Mouse (Mus musculus): ENCODE results near the gene Slc16a11. TPM values are rescaled to one million over a fixed set of nuclear protein-coding genes. Genes with fewer than 3 reads are reported as not detected.
A peak's percentile ranks its signal among the peaks of the same experiment; 100 is the strongest.

Gene Slc16a11
- polyA plus RNA-seq, 1 experiment from 2014 or later = 1.5 TPM

DNA sequence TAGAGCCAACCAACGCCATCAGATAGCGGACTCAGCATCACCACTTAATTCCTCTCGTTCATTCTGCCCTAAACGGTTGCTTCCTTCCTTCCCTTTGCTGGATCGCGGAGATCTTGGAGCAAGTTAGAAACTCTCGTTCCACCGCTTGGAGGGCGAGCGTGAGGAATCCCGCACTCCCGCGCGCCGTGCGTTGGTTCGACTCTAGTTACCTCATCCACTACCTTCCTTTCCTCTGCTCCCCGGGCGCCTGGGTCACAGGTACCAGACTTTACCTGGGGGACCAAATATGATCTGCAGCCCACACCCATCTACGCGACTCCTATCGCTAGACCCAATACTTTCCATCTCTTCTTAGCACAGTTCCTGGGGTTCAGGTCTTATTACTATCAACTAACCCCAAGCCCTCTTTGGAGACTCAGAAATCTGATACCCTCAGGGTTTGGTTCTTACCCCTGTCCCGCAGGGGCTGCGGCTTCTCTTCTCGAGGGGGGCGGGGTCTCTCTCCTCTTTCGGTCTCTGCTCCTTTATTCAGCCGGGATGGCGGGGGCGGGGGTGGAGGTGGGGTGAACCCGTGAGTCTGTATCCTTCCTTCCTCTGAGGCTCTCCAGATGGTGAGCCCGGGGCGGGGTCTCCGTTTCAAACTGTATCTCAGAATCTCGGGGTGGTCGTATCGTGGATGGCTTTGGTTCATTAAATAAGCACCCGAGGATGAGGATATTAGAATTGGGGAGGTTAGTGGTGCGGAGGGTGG lies 16.9 kb downstream of the Slc16a11 start, which contains the start of gene Bcl6b:
Gene Bcl6b (minus strand): TSS at position 539 of the 751 bp plus-strand sequence.
- Histone ChIP-seq H3K27ac (peak within 1 kb of the TSS; percentile 67), H3K4me3 (peak within 1 kb of the TSS; percentile 30), H3K27me3 (peaks cover 60% of the 10 kb centered on the region), H3K9me3 (no peaks in the 10 kb centered on the region), H3K9ac (no peak within 1 kb of the TSS), H3K4me1 (peaks cover 59% of the 10 kb centered on the region), H3K4me2 (peak within 1 kb of the TSS; percentile 53), H3K36me3 (no peaks in the 10 kb centered on the region)
- WGBS = 2% methylated on average over 39 of the region's 39 CpGs
- no peak for ATAC-seq (ENCODE audit: insufficient number of reproducible peaks, low FRiP score, low TSS enrichment, low read depth)

DNA sequence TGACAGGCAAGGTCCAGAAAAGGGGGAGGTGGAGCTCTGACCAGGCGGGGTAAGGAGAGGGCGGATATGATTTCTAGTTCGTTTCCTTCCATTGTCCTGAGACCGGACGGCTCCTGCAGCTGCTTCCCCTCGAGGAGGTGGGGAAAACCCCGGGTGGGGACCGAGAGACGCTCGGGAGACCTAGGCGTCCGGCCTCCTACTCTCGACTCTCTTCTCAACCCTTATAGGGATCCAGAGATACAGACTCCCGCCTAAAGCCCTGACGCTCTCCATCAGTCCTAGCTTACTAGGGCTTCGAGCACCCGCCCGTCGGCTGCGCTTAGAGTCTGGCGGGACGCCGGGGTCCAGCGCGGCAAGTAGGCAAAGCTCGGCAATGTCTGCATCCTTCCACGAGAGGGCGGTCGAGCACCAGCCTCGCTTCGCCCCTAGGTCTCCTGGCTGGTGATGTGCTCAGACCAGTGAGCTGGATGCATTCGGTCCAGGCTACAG lies 17.7 kb downstream of the Slc16a11 start:
- WGBS = under 1% methylated on average over 32 of the region's 32 CpGs
- H3K27ac ChIP-seq = peak overlapping the region; percentile 67
- H3K27me3 ChIP-seq = peaks cover 52% of the 10 kb centered on the region
- no peaks in the 10 kb centered on the region for H3K9me3 ChIP-seq
- peaks cover 63% of the 10 kb centered on the region for H3K4me1 ChIP-seq
- H3K4me3 ChIP-seq = peak overlapping the region; percentile 30
- no peak; the same call in 1 of the 2 replicates for ATAC-seq (ENCODE audit: insufficient number of reproducible peaks, low FRiP score, low TSS enrichment, low read depth)
- H3K9ac ChIP-seq = no peak overlapping the region
- H3K4me2 ChIP-seq = peak overlapping the region; percentile 53
- peaks cover 7% of the 10 kb centered on the region for H3K36me3 ChIP-seq

DNA sequence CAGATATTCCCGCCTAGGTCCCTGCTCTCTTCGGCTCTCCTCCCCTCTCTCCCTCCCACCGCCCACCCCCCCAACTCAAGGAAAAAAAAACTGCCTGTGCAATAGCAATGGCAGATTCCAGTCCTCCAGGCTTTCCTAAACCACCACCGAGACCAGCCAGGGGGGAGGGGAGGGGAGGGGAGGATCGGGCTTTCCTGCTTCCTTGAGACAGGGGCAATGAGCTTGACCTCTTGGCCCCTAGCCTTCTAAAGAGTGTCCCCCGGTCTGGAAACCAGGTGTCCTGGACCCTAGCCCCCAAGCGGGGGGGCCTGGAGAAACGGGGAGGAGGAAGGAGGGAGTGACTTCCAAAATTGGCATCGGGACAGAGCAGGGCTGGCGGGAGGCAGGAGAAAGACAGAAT lies 20.0 kb downstream of the Slc16a11 start:
- WGBS = 4% methylated on average over 10 of the region's 10 CpGs

DNA sequence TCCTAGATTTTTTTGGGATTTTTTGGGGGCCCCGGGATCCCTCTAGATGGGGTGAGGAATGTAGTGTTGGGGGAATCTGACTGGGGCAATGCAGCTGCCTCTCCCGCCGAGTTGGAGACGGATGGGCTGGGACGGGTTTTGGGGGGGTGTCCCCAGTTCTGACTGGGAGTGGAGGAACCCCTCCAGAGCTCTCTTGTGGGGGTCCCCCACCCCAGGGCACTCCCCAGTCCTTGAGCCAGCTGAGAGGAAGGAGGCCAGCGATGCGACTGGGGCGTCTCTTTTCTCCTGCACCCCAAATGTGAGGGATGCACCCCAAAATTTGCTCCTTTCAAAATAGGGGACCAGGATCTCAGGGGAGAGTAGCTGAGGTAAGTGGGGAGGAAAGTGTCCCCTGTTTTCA lies 20.5 kb downstream of the Slc16a11 start:
- Histone ChIP-seq H3K4me3 (peak overlapping the region; percentile 44), H3K27ac (peak overlapping the region; percentile 59; the same call in 1 of the 2 replicates), H3K36me3 (peaks cover 14% of the 10 kb centered on the region), H3K4me1 (peaks cover 64% of the 10 kb centered on the region), H3K9me3 (no peaks in the 10 kb centered on the region), H3K27me3 (peaks cover 24% of the 10 kb centered on the region), H3K9ac (no peak overlapping the region; the same call in 1 of the 2 replicates), H3K4me2 (peak overlapping the region; percentile 51)
- WGBS = 35% methylated on average over 8 of the region's 8 CpGs
- no peak for ATAC-seq (ENCODE audit: insufficient number of reproducible peaks, low FRiP score, low TSS enrichment, low read depth)

More for the DNA sequence above, 20.0 kb downstream of the Slc16a11 start:
- H3K9me3 ChIP-seq = no peaks in the 10 kb centered on the region
- H3K27me3 ChIP-seq = peaks cover 29% of the 10 kb centered on the region
- H3K9ac ChIP-seq = peak overlapping the region; percentile 17; the same call in 1 of the 2 replicates
- peaks cover 64% of the 10 kb centered on the region for H3K4me1 ChIP-seq
- H3K36me3 ChIP-seq = peaks cover 14% of the 10 kb centered on the region
- ATAC-seq (ENCODE audit: insufficient number of reproducible peaks, low FRiP score, low TSS enrichment, low read depth) = no peak
- peak overlapping the region; percentile 44 for H3K4me3 ChIP-seq
- H3K4me2 ChIP-seq = peak overlapping the region; percentile 51
- H3K27ac ChIP-seq = peak overlapping the region; percentile 59

DNA sequence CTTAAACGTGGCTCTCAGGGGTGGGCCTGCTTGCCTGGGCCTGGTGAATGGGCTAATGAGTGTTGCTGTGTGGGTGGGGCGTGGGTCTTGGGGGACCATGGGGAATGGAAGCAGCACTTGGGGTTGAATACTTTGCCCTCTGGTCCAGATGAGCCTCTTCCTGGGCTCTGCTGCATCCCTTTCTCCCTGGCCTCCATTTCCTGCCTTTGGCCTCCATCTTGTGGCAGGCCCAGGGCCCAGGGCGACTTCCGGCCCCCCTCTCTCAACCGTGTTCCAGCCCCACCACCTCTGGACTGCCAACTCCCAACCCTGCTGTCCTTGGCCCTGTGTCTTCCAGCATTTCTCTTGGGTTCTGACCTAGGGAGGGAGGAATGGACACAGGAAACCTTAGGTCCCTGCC lies 21.5 kb downstream of the Slc16a11 start:
- Histone ChIP-seq H3K27ac (0 out of 2 replicates have a peak overlapping the region, but pooled peaks have one; percentile 29), H3K4me2 (no peak overlapping the region), H3K27me3 (peaks cover 14% of the 10 kb centered on the region), H3K36me3 (peaks cover 14% of the 10 kb centered on the region), H3K9ac (no peak overlapping the region), H3K9me3 (no peaks in the 10 kb centered on the region), H3K4me3 (no peak overlapping the region), H3K4me1 (peaks cover 64% of the 10 kb centered on the region)
- no peak for ATAC-seq (ENCODE audit: insufficient number of reproducible peaks, low FRiP score, low TSS enrichment, low read depth)
- 61% methylated on average over 5 of the region's 5 CpGs for WGBS

DNA sequence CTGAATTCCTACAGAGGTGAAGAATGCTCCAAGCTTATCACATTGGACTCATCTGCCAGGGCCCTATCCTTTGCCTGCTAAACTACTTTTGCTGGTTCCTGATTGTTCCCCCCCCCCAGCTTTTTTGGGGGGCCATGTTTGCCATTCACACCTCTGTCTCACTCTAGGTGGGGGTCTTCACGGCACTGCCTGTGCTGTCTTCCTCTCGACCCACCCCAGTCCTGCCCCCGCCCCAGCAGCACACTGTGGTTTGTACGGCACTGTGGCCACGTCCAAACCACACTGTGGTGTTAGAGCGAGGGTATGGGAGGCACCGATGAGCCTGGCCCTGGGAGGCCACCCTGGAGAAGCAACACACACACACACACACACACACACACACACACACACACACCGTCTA lies 21.9 kb downstream of the Slc16a11 start:
- Histone ChIP-seq H3K27me3 (peaks cover 10% of the 10 kb centered on the region), H3K9me3 (no peaks in the 10 kb centered on the region), H3K36me3 (peaks cover 14% of the 10 kb centered on the region), H3K4me1 (peaks cover 60% of the 10 kb centered on the region), H3K27ac (no peak overlapping the region), H3K9ac (no peak overlapping the region), H3K4me3 (no peak overlapping the region), H3K4me2 (no peak overlapping the region)
- WGBS = 82% methylated on average over 8 of the region's 8 CpGs
- ATAC-seq (ENCODE audit: insufficient number of reproducible peaks, low FRiP score, low TSS enrichment, low read depth) = no peak

DNA sequence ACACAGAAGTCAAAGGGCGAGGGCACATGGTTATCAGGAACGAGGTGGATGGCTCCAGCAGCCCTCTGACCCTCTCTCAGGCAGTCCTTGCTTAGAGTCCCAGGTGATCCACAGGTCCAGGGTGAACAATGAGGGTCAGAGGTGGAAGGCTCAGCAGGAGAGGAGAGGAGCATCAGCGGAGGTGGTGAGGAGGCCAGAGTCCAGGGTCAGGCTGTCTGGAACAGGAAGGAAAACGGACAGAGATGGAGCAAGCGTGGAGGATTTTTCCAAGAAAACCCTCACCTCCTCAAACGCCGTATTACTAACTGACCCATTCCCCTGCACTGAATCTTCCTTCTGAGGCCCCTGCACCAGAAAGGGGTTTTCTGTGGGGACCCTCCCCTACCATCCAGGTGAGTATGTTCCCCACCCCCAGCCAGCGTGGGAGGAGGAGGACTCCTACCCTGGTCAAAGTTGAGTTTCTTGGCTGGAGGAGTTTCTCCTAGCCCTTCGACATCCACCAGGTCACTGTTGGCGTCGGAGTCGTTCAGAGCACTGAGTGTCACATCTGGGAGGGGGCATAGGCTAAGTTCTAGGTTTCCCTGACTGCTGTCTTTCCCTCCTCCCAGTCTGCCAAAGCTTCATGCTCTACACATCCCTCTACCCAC lies 22.8 kb downstream of the Slc16a11 start:
- Histone ChIP-seq H3K36me3 (peaks cover 14% of the 10 kb centered on the region), H3K4me2 (no peak overlapping the region), H3K9me3 (no peaks in the 10 kb centered on the region), H3K4me1 (peaks cover 52% of the 10 kb centered on the region), H3K9ac (no peak overlapping the region), H3K27ac (no peak overlapping the region), H3K27me3 (peaks cover under 1% of the 10 kb centered on the region), H3K4me3 (no peak overlapping the region)
- ATAC-seq (ENCODE audit: insufficient number of reproducible peaks, low FRiP score, low TSS enrichment, low read depth) = no peak
- 95% methylated on average over 12 of the region's 12 CpGs for WGBS

DNA sequence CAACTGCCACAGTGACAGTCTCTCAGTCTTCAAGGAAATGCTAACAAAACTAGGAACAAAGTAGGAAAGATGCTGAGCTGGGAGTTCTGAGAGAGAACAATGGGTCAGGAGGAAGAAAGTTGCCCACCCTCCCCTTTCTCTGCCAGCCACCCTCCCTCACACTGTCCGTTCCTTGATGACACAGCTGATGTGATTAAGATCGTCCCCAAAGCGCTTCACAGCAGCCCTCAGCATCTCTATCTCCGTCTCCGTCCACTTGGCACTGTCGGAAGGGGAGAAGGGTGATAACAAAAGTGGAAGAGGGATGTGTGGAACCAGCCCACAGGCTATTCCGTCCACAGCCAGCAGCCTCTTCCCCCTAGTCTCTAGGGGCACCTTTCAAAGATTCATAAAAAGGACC lies 24.2 kb downstream of the Slc16a11 start:
- H3K9ac ChIP-seq = 0 out of 2 replicates have a peak overlapping the region, but pooled peaks have one; percentile 67
- H3K27me3 ChIP-seq = no peaks in the 10 kb centered on the region
- peak overlapping the region; percentile 92 for H3K27ac ChIP-seq
- H3K9me3 ChIP-seq = no peaks in the 10 kb centered on the region
- peaks cover 14% of the 10 kb centered on the region for H3K36me3 ChIP-seq
- peaks cover 56% of the 10 kb centered on the region for H3K4me1 ChIP-seq
- peak overlapping the region; percentile 82 for H3K4me3 ChIP-seq
- 42% methylated on average over 7 of the region's 7 CpGs for WGBS
- H3K4me2 ChIP-seq = peak overlapping the region; percentile 88
- ATAC-seq (ENCODE audit: insufficient number of reproducible peaks, low FRiP score, low TSS enrichment, low read depth) = no peak

DNA sequence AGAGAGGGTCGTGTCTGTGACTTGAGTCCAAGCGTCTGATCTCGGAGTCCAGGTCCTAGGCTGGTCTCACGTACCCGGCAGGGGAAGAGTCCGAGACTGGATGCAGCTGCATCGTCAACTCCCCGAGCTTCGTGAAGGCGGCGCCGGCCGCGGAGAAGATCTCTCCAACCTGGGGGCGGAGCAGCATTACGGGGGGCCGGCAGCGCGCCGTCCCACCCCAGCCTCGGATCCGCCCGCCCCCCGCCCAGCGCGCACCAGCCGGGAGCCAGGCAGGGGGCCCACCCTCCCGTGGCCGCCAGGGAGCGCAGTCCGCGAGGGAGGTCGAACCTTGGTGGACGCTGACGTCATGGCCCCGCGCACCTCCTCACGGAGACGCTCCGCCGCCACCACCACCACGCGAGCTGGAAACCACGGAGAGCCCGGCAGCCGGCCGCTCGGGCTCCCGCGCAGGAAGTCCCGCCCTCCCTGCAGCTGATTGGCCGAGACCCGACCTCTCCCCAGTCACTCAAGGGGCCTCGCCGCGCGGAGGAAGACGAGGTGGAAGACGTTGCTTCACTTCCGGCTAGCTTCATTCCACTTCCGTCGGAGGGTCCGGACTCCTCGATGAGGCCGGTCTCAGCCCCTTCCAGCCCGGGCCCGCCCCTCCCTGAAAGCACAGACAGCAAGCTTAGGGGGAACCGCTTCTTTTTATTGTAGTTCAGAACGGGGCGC lies 25.1 kb downstream of the Slc16a11 start, which contains the start of gene 0610010K14Rik:
Gene 0610010K14Rik (minus strand): TSS at position 458 of the 711 bp plus-strand sequence.
- peak; percentile 92 for ATAC-seq (ENCODE audit: insufficient number of reproducible peaks, low FRiP score, low TSS enrichment, low read depth)
- WGBS = under 1% methylated on average over 67 of the region's 70 CpGs
- H3K4me3 ChIP-seq = peak within 1 kb of the TSS; percentile 82
- peak within 1 kb of the TSS; percentile 92 for H3K27ac ChIP-seq
- H3K4me1 ChIP-seq = peaks cover 47% of the 10 kb centered on the region
- peaks cover 14% of the 10 kb centered on the region for H3K36me3 ChIP-seq
- no peaks in the 10 kb centered on the region for H3K27me3 ChIP-seq
- peak within 1 kb of the TSS; percentile 88 for H3K4me2 ChIP-seq
- H3K9ac ChIP-seq = peak within 1 kb of the TSS; percentile 85
- H3K9me3 ChIP-seq = no peaks in the 10 kb centered on the region

DNA sequence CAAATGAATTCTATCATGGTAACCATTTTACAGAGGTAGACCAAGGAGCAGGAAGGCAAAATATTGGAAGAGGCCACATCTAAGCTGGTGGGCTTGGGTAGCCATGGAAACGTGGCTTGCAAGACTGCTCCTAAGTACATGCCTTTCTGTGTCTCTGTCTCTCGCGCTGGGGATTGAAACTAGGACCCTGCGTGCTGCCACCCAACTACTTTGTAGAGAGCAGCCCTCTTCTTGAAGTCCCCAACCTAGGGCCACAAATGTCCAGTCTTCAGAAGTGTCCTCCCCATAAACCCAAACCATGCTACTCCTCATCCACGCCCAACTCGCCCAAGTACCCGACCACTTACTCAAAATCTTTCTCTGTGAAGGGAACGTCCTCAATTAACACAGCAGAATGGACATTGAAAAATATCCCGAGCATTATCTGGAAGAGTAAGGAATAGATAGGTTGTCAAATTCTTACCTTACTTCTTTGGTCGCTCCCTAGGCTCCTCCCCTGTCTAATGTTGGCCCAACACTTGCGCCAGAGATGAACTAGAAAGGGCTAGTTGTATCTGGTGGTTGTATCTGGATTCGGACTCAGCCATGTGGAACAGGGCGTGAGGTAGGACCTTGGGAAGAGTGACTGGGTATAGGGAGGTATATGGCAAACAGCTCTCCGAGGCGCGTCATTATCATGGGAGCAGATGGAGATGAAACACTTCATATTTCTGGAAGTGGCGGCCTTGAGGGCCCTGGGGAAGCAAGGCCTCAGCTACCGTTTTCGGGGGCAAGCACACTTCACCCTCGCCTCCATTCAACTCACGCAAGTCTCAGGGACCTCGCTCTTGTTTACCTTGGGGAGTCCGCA lies 26.3 kb downstream of the Slc16a11 start:
- Histone ChIP-seq H3K4me1 (peaks cover 38% of the 10 kb centered on the region), H3K27me3 (no peaks in the 10 kb centered on the region), H3K36me3 (peaks cover 14% of the 10 kb centered on the region), H3K4me2 (peak overlapping the region; percentile 88), H3K9ac (peak overlapping the region; percentile 85), H3K4me3 (peak overlapping the region; percentile 82), H3K27ac (peak overlapping the region; percentile 92), H3K9me3 (no peaks in the 10 kb centered on the region)
- WGBS = 13% methylated on average over 23 of the region's 23 CpGs
- ATAC-seq (ENCODE audit: insufficient number of reproducible peaks, low FRiP score, low TSS enrichment, low read depth) = no peak

Data from limb, embryonic 15.5 days (tissue).